Mouse (Mus musculus) neural tube, embryonic 15.5 days (tissue): ENCODE measurements at regions not wholly inside any gene's neighbourhood (a gene's known extent, or its start where the extent isn't known, plus 50 kb on each side); places are given as distances from the start of the nearest gene placed in this dataset.
A peak's percentile ranks its signal among the peaks of the same experiment; 100 is the strongest.

Source experiments
- ATAC-seq: fragments of 200-750 bp; cut with Nextera tagmentation; 2 replicates; pipeline ENCODE4 v1.8.0; 2017; ENCODE audit warnings: mild to moderate bottlenecking, moderate TSS enrichment, moderate library complexity; ENCODE audit not compliant: low FRiP score
- H3K27ac ChIP-seq: fragments of 300-500 bp; sonication (generic); replicated peaks from 2 replicates; pipeline ENCODE4 v1.5.1; 2015; ENCODE audit warnings: mild to moderate bottlenecking, inconsistent platforms
- H3K27me3 ChIP-seq: fragments of 300-500 bp; sonication (generic); replicated peaks from 2 replicates; pipeline ENCODE4 v1.6.1; 2015; ENCODE audit warnings: inconsistent platforms
- H3K36me3 ChIP-seq: fragments of 300-500 bp; sonication (generic); 2 replicates; pipeline ENCODE4 v1.6.1; 2015; ENCODE audit warnings: inconsistent platforms
- H3K4me1 ChIP-seq: fragments of 300-500 bp; sonication (generic); 2 replicates; pipeline ENCODE4 v1.6.1; 2015; ENCODE audit warnings: inconsistent platforms
- H3K4me2 ChIP-seq: fragments of 300-500 bp; sonication (generic); 2 replicates; pipeline ENCODE4 v1.6.1; 2015; ENCODE audit warnings: inconsistent platforms, mild to moderate bottlenecking, moderate library complexity
- H3K4me3 ChIP-seq: fragments of 300-500 bp; sonication (generic); replicated peaks from 2 replicates; pipeline ENCODE4 v1.5.1; 2015; ENCODE audit warnings: mild to moderate bottlenecking, inconsistent platforms
- H3K9ac ChIP-seq: fragments of 300-500 bp; sonication (generic); replicated peaks from 2 replicates; pipeline ENCODE4 v1.6.1; 2015; ENCODE audit warnings: mild to moderate bottlenecking, inconsistent platforms
- H3K9me3 ChIP-seq: fragments of 300-500 bp; sonication (generic); replicated peaks from 2 replicates; pipeline ENCODE4 v1.6.1; 2016; ENCODE audit warnings: inconsistent platforms
- WGBS: fragments of 180-500 bp; shearing (Covaris S2); methylation state at CpG from one replicate; pipeline ENCODE4 v1.1.7; 2015; ENCODE audit warnings: mixed read lengths; 5-methylcytosine and 5-hydroxymethylcytosine counted together

DNA sequence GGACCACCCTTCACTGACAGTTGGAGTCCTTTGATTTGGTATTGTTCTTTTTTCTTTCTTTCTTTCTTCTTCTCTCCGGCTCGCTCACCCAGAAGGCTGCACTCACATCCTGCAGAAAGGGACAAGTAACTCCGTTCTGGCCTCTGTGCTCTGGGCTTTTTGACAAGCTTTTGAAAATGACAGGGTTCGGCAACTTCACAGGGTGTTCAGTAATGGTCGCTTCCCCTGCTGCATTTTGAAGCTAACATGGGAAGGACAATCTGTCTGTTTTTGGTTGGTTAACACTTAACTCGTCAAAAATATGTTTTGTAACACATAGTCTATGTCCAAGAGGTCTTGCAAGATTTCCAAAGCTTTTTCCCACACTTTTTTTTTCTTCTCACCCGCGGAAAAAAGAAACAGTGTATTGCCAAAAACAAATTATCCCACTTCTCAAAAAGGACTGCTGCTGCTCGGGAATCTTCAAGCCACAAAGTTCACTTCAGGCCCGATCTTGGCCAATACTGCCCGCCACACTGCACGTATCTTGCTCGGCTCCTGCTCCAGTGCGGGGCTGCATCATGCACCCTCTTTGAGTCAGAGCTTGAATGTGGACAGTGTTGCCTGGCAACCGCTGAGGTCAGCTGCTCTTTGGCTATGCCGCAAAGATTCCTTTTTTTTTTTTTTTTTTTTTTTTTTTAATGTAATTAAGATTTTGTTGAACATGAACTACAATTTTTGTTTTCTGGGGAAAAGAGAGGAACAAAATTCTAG lies 209.4 kb upstream of the Inhba start:
- H3K4me3 ChIP-seq: no peak overlapping the region
- no peaks in the 10 kb centered on the region for H3K27me3 ChIP-seq
- H3K9me3 ChIP-seq: no peaks in the 10 kb centered on the region
- no peaks in the 10 kb centered on the region for H3K36me3 ChIP-seq
- WGBS: 51% methylated on average over 16 of the region's 16 CpGs
- H3K4me1 ChIP-seq: no peaks in the 10 kb centered on the region
- no peak overlapping the region for H3K27ac ChIP-seq
- no peak overlapping the region for H3K9ac ChIP-seq
- no peak overlapping the region for H3K4me2 ChIP-seq
- 0 out of 2 replicates have a peak, but pooled peaks have one; percentile 61 for ATAC-seq

DNA sequence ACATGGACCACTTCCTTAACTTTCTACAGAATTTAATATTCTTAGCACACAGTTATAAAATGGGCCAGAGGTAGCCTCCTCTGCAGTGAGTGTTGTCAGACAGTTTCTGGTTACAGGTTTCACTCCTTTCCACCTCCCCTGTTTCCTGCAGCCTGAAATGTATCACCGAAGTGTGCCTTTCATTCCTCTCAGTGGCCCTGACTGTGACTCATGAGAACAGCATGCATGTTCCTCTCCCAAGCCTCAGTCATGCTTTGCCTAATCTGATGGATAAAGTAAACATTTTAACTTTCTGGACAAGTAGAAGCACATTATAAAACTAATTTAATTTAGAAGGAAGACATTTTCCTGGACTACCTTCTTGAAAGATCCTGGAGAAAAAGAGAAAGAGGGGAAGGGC lies 207.7 kb upstream of the Inhba start:
- H3K36me3 ChIP-seq: no peaks in the 10 kb centered on the region
- H3K27me3 ChIP-seq: no peaks in the 10 kb centered on the region
- no peak overlapping the region for H3K27ac ChIP-seq
- no peak overlapping the region for H3K9ac ChIP-seq
- H3K4me3 ChIP-seq: no peak overlapping the region
- WGBS: 71% methylated on average over 1 of the region's 1 CpGs
- H3K4me1 ChIP-seq: no peaks in the 10 kb centered on the region
- no peak overlapping the region for H3K4me2 ChIP-seq
- no peaks in the 10 kb centered on the region for H3K9me3 ChIP-seq
- ATAC-seq: no peak

DNA sequence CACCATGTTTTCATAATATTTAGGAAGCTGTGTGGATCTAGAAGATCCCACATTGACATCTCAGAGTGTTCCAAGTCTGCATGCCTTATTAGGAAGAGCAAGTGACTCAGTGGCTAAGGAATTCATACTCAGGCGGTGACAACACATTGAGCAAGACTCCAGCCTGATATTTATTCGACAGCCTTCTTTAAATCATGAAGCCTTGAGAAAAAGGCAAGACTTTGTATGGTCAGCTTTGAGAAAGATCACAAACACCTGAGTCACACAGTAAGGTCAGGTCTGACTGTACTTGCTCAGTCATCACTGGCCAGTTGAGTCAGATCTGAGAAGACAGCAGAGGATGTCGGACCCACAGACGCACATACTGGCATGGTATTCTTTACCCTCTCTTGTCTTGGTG lies 204.7 kb upstream of the Inhba start:
- no peaks in the 10 kb centered on the region for H3K36me3 ChIP-seq
- no peak overlapping the region for H3K4me3 ChIP-seq
- no peaks in the 10 kb centered on the region for H3K9me3 ChIP-seq
- no peaks in the 10 kb centered on the region for H3K27me3 ChIP-seq
- no peak overlapping the region for H3K27ac ChIP-seq
- ATAC-seq: no peak
- H3K4me1 ChIP-seq: no peaks in the 10 kb centered on the region
- no peak overlapping the region for H3K9ac ChIP-seq
- no peak overlapping the region for H3K4me2 ChIP-seq
- 94% methylated on average over 4 of the region's 4 CpGs for WGBS

DNA sequence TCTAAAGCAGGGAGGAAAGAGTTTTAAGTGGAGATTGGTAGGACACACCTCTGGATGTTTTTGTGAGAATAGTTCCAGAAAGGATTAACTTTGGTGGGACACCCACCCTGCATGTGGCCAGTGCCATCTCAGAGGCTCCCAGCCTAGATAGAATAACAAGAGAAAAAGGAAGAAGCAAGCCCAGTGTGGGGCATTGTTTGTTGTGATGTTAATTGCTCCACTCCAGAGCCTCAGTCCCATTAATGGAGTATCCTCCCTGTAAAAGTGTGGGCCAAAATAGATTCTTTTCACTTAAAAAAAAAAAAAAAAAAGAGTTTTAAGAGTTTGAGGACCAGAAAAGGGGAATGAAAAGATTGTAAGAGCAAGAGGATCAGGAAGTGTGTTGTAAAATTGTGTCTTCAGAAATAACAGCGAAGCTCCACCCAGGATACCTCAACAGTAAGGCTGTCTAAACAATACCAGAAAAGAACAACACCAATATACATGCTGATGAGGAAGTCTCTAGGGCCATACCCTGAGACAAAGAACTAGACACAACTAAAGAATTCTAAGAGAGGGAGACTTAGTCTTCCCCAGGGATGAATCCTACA lies 189.3 kb upstream of the Inhba start:
- Histone ChIP-seq H3K4me3 (no peak overlapping the region), H3K9me3 (no peaks in the 10 kb centered on the region), H3K4me1 (no peaks in the 10 kb centered on the region), H3K27me3 (no peaks in the 10 kb centered on the region), H3K36me3 (no peaks in the 10 kb centered on the region), H3K9ac (no peak overlapping the region), H3K27ac (no peak overlapping the region), H3K4me2 (no peak overlapping the region)
- ATAC-seq: no peak
- WGBS: 42% methylated on average over 1 of the region's 1 CpGs

DNA sequence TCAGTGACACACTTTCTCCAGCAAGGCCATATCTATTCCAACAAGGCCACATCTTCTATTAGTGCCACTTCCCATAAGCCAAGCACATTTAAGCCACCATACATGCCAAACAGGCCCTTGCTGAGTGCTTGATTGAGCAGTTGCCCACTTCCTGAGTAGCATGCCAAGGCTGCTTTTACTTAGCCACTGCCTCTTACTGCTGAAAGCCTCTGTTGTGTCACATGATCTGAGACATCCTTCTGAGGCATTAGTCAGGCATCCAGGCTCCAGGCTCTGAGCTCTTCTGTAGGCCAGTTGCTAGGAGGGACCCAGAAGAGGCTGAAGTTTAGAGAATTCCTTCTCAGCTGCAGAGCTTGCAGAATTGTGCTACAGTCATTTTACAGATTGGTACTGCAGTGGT lies 165.8 kb upstream of the Inhba start:
- no peaks in the 10 kb centered on the region for H3K36me3 ChIP-seq
- H3K27ac ChIP-seq: no peak overlapping the region
- no peaks in the 10 kb centered on the region for H3K27me3 ChIP-seq
- H3K4me2 ChIP-seq: no peak overlapping the region
- no peaks in the 10 kb centered on the region for H3K4me1 ChIP-seq
- H3K9me3 ChIP-seq: no peaks in the 10 kb centered on the region
- no peak for ATAC-seq
- H3K9ac ChIP-seq: no peak overlapping the region
- H3K4me3 ChIP-seq: no peak overlapping the region

DNA sequence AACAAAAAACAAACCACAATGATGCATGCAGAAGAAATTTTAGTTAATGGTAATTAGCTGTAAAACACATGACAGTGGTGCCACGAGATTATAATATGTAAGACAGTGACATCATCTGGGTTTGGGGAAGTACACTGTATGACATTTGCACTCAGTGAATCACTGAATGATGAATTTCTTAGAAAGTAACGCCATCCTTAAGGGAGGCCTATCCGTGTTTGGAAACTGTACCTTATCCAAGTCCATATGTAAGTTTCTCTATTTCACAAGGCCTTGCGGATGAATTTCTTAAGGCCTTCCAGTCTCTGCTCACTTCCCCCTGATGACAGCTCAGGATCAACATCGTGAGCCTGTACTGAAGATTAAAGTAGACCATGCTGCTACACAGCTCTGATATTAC lies 163.6 kb upstream of the Inhba start:
- H3K27ac ChIP-seq: no peak overlapping the region
- no peaks in the 10 kb centered on the region for H3K27me3 ChIP-seq
- H3K36me3 ChIP-seq: no peaks in the 10 kb centered on the region
- no peak overlapping the region for H3K4me3 ChIP-seq
- H3K4me1 ChIP-seq: no peaks in the 10 kb centered on the region
- WGBS: 90% methylated on average over 5 of the region's 5 CpGs
- ATAC-seq: no peak
- no peaks in the 10 kb centered on the region for H3K9me3 ChIP-seq
- no peak overlapping the region for H3K4me2 ChIP-seq
- H3K9ac ChIP-seq: no peak overlapping the region

DNA sequence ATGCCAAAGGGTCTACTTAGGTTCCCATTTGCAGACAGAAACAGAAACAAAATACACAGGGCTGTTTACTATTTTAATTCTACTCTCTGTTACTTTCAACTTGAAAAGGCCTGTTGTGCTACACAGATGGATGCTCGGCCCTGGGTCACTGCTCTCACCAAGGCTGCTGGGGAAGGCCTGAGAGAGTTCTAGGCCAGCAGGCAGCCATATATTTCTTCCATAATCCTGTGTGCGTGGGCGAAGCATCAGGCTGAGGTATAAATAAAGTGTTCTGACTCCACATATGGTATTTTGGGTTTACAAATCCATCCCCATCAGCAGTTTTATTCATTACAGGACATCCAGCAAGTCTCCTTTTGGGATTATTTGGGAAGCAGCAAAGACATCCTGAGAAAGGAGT lies 162.5 kb upstream of the Inhba start:
- no peak overlapping the region for H3K27ac ChIP-seq
- 67% methylated on average over 3 of the region's 3 CpGs for WGBS
- no peaks in the 10 kb centered on the region for H3K9me3 ChIP-seq
- H3K27me3 ChIP-seq: no peaks in the 10 kb centered on the region
- H3K4me3 ChIP-seq: no peak overlapping the region
- no peak for ATAC-seq
- H3K9ac ChIP-seq: no peak overlapping the region
- H3K4me1 ChIP-seq: no peaks in the 10 kb centered on the region
- no peak overlapping the region for H3K4me2 ChIP-seq
- no peaks in the 10 kb centered on the region for H3K36me3 ChIP-seq

DNA sequence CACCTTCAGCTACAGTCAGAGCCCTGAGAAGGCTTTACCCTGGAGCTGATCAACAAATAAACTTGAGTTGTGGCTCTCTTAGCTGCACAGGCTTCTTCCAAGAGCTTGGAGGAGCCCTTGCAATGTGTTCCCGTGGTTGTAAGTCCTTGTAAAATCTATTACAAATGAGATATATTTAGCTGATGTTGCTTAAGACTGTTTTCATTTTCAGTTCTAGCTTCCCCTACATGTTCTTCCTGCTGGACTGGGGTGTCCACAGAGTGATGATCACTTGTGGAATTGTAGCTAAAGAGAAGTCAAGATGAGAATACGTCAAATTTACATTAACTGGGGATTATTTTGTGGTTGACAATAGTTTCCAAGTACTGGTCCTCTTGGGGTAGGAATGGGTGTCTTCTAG lies 161.3 kb upstream of the Inhba start:
- H3K9me3 ChIP-seq: no peaks in the 10 kb centered on the region
- ATAC-seq: no peak
- H3K9ac ChIP-seq: no peak overlapping the region
- H3K4me2 ChIP-seq: no peak overlapping the region
- no peaks in the 10 kb centered on the region for H3K36me3 ChIP-seq
- H3K4me3 ChIP-seq: no peak overlapping the region
- no peaks in the 10 kb centered on the region for H3K27me3 ChIP-seq
- no peak overlapping the region for H3K27ac ChIP-seq
- 86% methylated on average over 2 of the region's 2 CpGs for WGBS
- H3K4me1 ChIP-seq: no peaks in the 10 kb centered on the region

DNA sequence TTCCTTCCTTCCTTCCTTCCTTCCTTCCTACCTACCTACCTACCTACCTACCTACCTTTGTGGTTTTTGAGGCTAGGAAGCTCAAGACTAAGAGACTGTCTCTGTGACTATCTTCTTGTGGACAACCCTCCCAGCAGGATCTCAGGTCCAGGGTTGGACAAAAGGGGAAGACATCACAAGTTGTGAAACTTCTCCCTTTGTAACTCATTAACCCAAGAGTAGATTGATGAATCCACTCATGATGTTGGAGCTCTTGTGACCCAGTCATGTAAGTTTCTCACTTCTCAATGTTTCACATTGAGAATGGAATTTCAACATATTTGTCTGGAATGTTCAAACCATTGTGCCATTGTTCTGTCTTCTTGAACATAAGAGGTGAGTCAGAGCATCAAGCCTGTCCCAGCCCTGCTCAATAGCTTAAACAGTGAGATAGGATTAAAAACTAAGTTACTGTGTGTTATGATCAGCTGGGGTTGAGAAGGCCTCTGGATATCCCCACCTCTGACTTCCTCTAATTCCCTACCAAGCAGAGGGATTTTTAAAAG lies 158.6 kb upstream of the Inhba start:
- H3K36me3 ChIP-seq: no peaks in the 10 kb centered on the region
- no peak overlapping the region for H3K27ac ChIP-seq
- H3K27me3 ChIP-seq: no peaks in the 10 kb centered on the region
- H3K9ac ChIP-seq: no peak overlapping the region
- H3K4me3 ChIP-seq: no peak overlapping the region
- H3K4me1 ChIP-seq: no peaks in the 10 kb centered on the region
- ATAC-seq: no peak
- no peaks in the 10 kb centered on the region for H3K9me3 ChIP-seq
- H3K4me2 ChIP-seq: no peak overlapping the region

DNA sequence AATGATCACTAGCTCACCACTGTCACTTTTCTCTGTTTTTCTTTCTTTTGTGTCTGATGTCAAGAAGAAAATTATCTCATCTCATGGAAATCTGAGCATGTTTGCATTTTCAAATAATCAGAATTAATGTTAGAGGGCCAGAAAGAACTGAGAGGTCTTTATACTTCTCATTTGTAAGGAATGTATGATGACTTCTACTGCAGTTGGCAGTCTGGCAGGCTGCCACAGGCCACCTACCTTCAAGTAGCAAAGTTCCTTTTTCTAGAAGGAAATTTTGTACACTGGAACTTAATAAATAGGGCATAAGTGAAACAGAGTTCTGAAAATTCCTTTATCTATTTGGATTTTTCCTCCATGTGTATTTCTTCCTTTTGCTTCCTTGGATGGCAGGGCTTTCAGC lies 148.7 kb upstream of the Inhba start:
- no peak overlapping the region for H3K4me2 ChIP-seq
- H3K9me3 ChIP-seq: no peaks in the 10 kb centered on the region
- no peak overlapping the region for H3K4me3 ChIP-seq
- no peak overlapping the region for H3K9ac ChIP-seq
- H3K36me3 ChIP-seq: no peaks in the 10 kb centered on the region
- H3K4me1 ChIP-seq: no peaks in the 10 kb centered on the region
- no peak for ATAC-seq
- no peaks in the 10 kb centered on the region for H3K27me3 ChIP-seq
- no peak overlapping the region for H3K27ac ChIP-seq

DNA sequence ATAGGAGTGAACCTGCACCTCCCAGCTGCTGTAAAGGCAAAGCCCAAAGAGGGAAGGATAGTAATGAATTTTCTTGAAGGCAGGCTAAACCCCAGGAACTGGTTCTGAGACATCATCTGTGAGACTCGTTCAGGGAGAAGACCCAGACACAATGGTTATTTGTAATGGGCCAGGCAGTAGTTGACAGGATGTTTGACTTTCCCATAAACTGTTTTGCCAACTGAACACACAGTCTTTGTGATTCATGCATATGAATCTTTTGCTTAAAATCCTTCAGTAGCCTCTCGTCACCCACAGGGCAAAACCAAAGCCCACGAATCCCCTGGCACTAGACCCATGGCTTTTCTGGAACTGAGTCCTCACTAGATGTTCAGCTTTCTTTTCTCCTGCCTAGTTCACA lies 148.3 kb upstream of the Inhba start:
- no peak for ATAC-seq
- H3K9ac ChIP-seq: no peak overlapping the region
- no peak overlapping the region for H3K27ac ChIP-seq
- H3K36me3 ChIP-seq: no peaks in the 10 kb centered on the region
- no peaks in the 10 kb centered on the region for H3K27me3 ChIP-seq
- no peak overlapping the region for H3K4me3 ChIP-seq
- H3K9me3 ChIP-seq: no peaks in the 10 kb centered on the region
- no peaks in the 10 kb centered on the region for H3K4me1 ChIP-seq
- H3K4me2 ChIP-seq: no peak overlapping the region
- WGBS: 61% methylated on average over 3 of the region's 3 CpGs

DNA sequence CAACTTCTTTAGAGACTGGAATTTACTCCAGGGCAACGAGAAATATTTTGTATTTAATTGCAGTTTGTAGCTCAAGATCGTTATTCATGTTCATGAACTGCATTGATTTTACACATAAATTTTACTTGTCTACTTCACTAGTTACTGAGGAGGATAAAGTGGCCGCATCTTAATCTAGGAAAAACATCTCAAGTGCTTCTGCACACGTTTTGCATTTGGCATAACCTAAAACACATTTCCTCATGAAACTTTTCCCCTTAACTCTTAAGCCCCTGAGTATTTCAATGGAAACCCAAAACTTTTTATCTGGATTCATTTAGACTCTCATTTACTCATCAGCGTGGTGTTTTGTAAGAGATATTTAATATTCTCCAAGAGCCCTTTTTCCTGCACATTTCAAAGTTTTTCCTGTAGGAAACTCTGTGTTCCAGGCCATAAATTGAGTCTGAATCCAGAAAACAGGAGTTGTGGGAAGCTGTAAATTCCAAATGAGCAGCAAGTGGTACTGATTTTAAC lies 144.5 kb upstream of the Inhba start:
- no peaks in the 10 kb centered on the region for H3K9me3 ChIP-seq
- H3K4me3 ChIP-seq: no peak overlapping the region
- H3K36me3 ChIP-seq: no peaks in the 10 kb centered on the region
- ATAC-seq: no peak
- 68% methylated on average over 5 of the region's 5 CpGs for WGBS
- no peak overlapping the region for H3K9ac ChIP-seq
- no peaks in the 10 kb centered on the region for H3K27me3 ChIP-seq
- H3K4me2 ChIP-seq: no peak overlapping the region
- H3K4me1 ChIP-seq: no peaks in the 10 kb centered on the region
- H3K27ac ChIP-seq: no peak overlapping the region
